Mouse (Mus musculus): ENCODE measurements around the gene Tbx21. TPM values are rescaled to one million over a fixed set of nuclear protein-coding genes. Genes with fewer than 3 reads are reported as not detected.
A peak's percentile ranks its signal among the peaks of the same experiment; 100 is the strongest.

The Tbx21 gene
- polyA plus RNA-seq, 1 experiment from 2014 or later: 0.26 TPM

DNA sequence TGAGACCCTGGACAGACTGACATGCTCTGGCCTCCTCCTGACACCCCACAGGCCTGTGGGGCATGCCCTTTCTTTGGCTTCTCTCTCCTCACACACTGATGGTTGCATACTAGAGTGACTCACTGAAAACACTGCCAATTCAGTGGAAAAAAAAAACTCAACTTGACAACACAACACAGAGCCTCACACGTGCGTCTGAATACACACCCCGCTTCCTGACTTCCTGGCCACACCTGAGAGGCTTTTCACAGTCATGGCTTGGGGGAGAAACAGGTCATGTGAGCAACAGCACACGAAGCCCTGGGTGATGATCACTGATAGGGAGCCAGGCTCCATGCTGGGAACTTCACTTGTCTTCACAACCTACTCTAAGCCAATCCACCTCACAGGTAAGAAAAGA lies 25.7 kb upstream of the Tbx21 start:
- no peak for DNase-seq (ENCODE audit: low spot score)
- Histone ChIP-seq H3K27me3 (replicated peaks; ENCODE audit: control insufficient read depth, insufficient read depth, low read length) (peaks cover 33% of the 10 kb centered on the region), H3K4me2 (ENCODE audit: low read depth, low read length) (no peak overlapping the region), H3K9me3 (ENCODE audit: control insufficient read depth, low read length) (no peaks in the 10 kb centered on the region), H3K36me3 (ENCODE audit: control insufficient read depth, insufficient read depth, low read length) (peaks cover 81% of the 10 kb centered on the region), H3K9ac (ENCODE audit: low read depth, low read length) (no peak overlapping the region), H3K4me3 (ENCODE audit: low read depth, low read length) (no peak overlapping the region), H3K4me1 (ENCODE audit: control insufficient read depth, insufficient read depth, low read length) (0 out of 2 replicates have a peak, but pooled peaks cover 7% of the 10 kb centered on the region), H3K27ac (replicated peaks; ENCODE audit: low read depth, low read length) (no peak overlapping the region)
- 77% methylated on average over 4 of the region's 4 CpGs for WGBS
- no peak for ATAC-seq (ENCODE audit: low read depth)

GRCm38 (mm10) chr11:97139256-97139655 lies 24.1 kb upstream of the Tbx21 start:
- H3K4me2 ChIP-seq (ENCODE audit: low read depth, low read length): peak overlapping the region; percentile 59
- DNase-seq (ENCODE audit: low spot score) (no peak), ATAC-seq (ENCODE audit: low read depth) (peak; percentile 5)
- H3K4me1 ChIP-seq (ENCODE audit: control insufficient read depth, insufficient read depth, low read length): 0 out of 2 replicates have a peak, but pooled peaks cover 7% of the 10 kb centered on the region
- 24% methylated on average over 15 of the region's 15 CpGs for WGBS
- H3K9me3 ChIP-seq (ENCODE audit: control insufficient read depth, low read length): no peaks in the 10 kb centered on the region
- peak overlapping the region; percentile 63 for H3K9ac ChIP-seq (ENCODE audit: low read depth, low read length)
- H3K36me3 ChIP-seq (ENCODE audit: control insufficient read depth, insufficient read depth, low read length): peaks cover 67% of the 10 kb centered on the region
- H3K4me3 ChIP-seq (ENCODE audit: low read depth, low read length): peak overlapping the region; percentile 31
- H3K27ac ChIP-seq (replicated peaks; ENCODE audit: low read depth, low read length): no peak overlapping the region
- H3K27me3 ChIP-seq (replicated peaks; ENCODE audit: control insufficient read depth, insufficient read depth, low read length): peaks cover 33% of the 10 kb centered on the region

- Histone ChIP-seq H3K36me3 (ENCODE audit: control insufficient read depth, insufficient read depth, low read length) (peaks cover 61% of the 10 kb centered on the region), H3K4me2 (ENCODE audit: low read depth, low read length) (peak overlapping the region; percentile 59), H3K27me3 (replicated peaks; ENCODE audit: control insufficient read depth, insufficient read depth, low read length) (peaks cover 33% of the 10 kb centered on the region), H3K9ac (ENCODE audit: low read depth, low read length) (peak overlapping the region; percentile 63), H3K27ac (replicated peaks; ENCODE audit: low read depth, low read length) (no peak overlapping the region), H3K4me1 (ENCODE audit: control insufficient read depth, insufficient read depth, low read length) (0 out of 2 replicates have a peak, but pooled peaks cover 7% of the 10 kb centered on the region), H3K9me3 (ENCODE audit: control insufficient read depth, low read length) (no peaks in the 10 kb centered on the region), H3K4me3 (ENCODE audit: low read depth, low read length) (peak overlapping the region; percentile 31)
- peak; percentile 50 for ATAC-seq (ENCODE audit: low read depth)
- WGBS: 21% methylated on average over 27 of the region's 69 CpGs
- peak; percentile 32 for DNase-seq (ENCODE audit: low spot score)
Measured at GRCm38 (mm10) chr11:97138554-97139226, 23.6 kb upstream of the Tbx21 start.

- peaks cover 18% of the 10 kb centered on the region; the same call in 1 of the 2 replicates for H3K36me3 ChIP-seq (ENCODE audit: control insufficient read depth, insufficient read depth, low read length)
- H3K4me2 ChIP-seq (ENCODE audit: low read depth, low read length): no peak overlapping the region
- DNase-seq (ENCODE audit: low spot score) (no peak), ATAC-seq (ENCODE audit: low read depth) (no peak)
- peaks cover 4% of the 10 kb centered on the region for H3K27me3 ChIP-seq (replicated peaks; ENCODE audit: control insufficient read depth, insufficient read depth, low read length)
- H3K4me1 ChIP-seq (ENCODE audit: control insufficient read depth, insufficient read depth, low read length): no peaks in the 10 kb centered on the region
- no peaks in the 10 kb centered on the region for H3K9me3 ChIP-seq (ENCODE audit: control insufficient read depth, low read length)
- H3K9ac ChIP-seq (ENCODE audit: low read depth, low read length): no peak overlapping the region
- no peak overlapping the region for H3K27ac ChIP-seq (replicated peaks; ENCODE audit: low read depth, low read length)
- 62% methylated on average over 5 of the region's 5 CpGs for WGBS
- no peak overlapping the region for H3K4me3 ChIP-seq (ENCODE audit: low read depth, low read length)
Measured at GRCm38 (mm10) chr11:97133270-97133669, 18.1 kb upstream of the Tbx21 start.

GRCm38 (mm10) chr11:97132185-97132584 lies 17.1 kb upstream of the Tbx21 start:
- Histone ChIP-seq H3K27me3 (replicated peaks; ENCODE audit: control insufficient read depth, insufficient read depth, low read length) (no peaks in the 10 kb centered on the region; the same call in 1 of the 2 replicates), H3K9me3 (ENCODE audit: control insufficient read depth, low read length) (no peaks in the 10 kb centered on the region), H3K36me3 (ENCODE audit: control insufficient read depth, insufficient read depth, low read length) (peaks cover 7% of the 10 kb centered on the region; the same call in 1 of the 2 replicates), H3K4me2 (ENCODE audit: low read depth, low read length) (no peak overlapping the region), H3K4me1 (ENCODE audit: control insufficient read depth, insufficient read depth, low read length) (0 out of 2 replicates have a peak, but pooled peaks cover 4% of the 10 kb centered on the region), H3K9ac (ENCODE audit: low read depth, low read length) (no peak overlapping the region), H3K27ac (replicated peaks; ENCODE audit: low read depth, low read length) (no peak overlapping the region), H3K4me3 (ENCODE audit: low read depth, low read length) (no peak overlapping the region)
- DNase-seq (ENCODE audit: low spot score): no peak
- no peak for ATAC-seq (ENCODE audit: low read depth)
- WGBS: 27% methylated on average over 6 of the region's 6 CpGs

GRCm38 (mm10) chr11:97131683-97132082 lies 16.6 kb upstream of the Tbx21 start:
- H3K36me3 ChIP-seq (ENCODE audit: control insufficient read depth, insufficient read depth, low read length): 0 out of 2 replicates have a peak, but pooled peaks cover 2% of the 10 kb centered on the region
- no peaks in the 10 kb centered on the region for H3K9me3 ChIP-seq (ENCODE audit: control insufficient read depth, low read length)
- DNase-seq (ENCODE audit: low spot score) (no peak), ATAC-seq (ENCODE audit: low read depth) (no peak)
- WGBS: 75% methylated on average over 2 of the region's 2 CpGs
- H3K27ac ChIP-seq (replicated peaks; ENCODE audit: low read depth, low read length): no peak overlapping the region
- no peak overlapping the region for H3K4me2 ChIP-seq (ENCODE audit: low read depth, low read length)
- 0 out of 2 replicates have a peak, but pooled peaks cover 4% of the 10 kb centered on the region for H3K4me1 ChIP-seq (ENCODE audit: control insufficient read depth, insufficient read depth, low read length)
- no peak overlapping the region for H3K4me3 ChIP-seq (ENCODE audit: low read depth, low read length)
- H3K27me3 ChIP-seq (replicated peaks; ENCODE audit: control insufficient read depth, insufficient read depth, low read length): no peaks in the 10 kb centered on the region; the same call in 1 of the 2 replicates
- H3K9ac ChIP-seq (ENCODE audit: low read depth, low read length): no peak overlapping the region

DNA sequence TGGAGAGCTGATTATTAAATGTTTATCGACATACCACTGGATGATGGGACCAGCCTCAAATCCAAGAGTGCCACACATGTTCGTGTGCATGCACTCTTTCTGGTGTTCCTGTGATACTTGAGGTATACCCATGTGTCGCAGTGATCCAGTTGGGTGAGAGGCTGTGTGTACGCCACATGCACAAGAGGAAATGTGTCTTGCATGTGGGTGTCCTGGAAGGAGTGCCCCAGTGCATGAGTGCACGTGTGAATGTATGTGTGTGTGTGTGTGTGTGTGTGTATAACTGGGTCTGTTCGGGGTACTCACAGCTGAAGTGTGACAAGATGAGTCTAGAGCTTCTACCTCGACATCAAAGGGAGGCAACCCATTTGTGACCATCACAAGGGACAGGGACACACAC lies 15.2 kb upstream of the Tbx21 start:
- no peak overlapping the region for H3K27ac ChIP-seq (replicated peaks; ENCODE audit: low read depth, low read length)
- no peaks in the 10 kb centered on the region for H3K36me3 ChIP-seq (ENCODE audit: control insufficient read depth, insufficient read depth, low read length)
- WGBS: 70% methylated on average over 7 of the region's 7 CpGs
- no peaks in the 10 kb centered on the region; the same call in 1 of the 2 replicates for H3K27me3 ChIP-seq (replicated peaks; ENCODE audit: control insufficient read depth, insufficient read depth, low read length)
- H3K9ac ChIP-seq (ENCODE audit: low read depth, low read length): no peak overlapping the region
- DNase-seq (ENCODE audit: low spot score) (no peak), ATAC-seq (ENCODE audit: low read depth) (no peak)
- H3K4me2 ChIP-seq (ENCODE audit: low read depth, low read length): no peak overlapping the region
- 0 out of 2 replicates have a peak, but pooled peaks cover 4% of the 10 kb centered on the region for H3K4me1 ChIP-seq (ENCODE audit: control insufficient read depth, insufficient read depth, low read length)
- H3K4me3 ChIP-seq (ENCODE audit: low read depth, low read length): no peak overlapping the region
- no peaks in the 10 kb centered on the region for H3K9me3 ChIP-seq (ENCODE audit: control insufficient read depth, low read length)

GRCm38 (mm10) chr11:97128956-97129355 lies 13.8 kb upstream of the Tbx21 start:
- DNase-seq (ENCODE audit: low spot score): no peak
- no peaks in the 10 kb centered on the region; the same call in none of the 2 replicates for H3K27me3 ChIP-seq (replicated peaks; ENCODE audit: control insufficient read depth, insufficient read depth, low read length)
- H3K36me3 ChIP-seq (ENCODE audit: control insufficient read depth, insufficient read depth, low read length): no peaks in the 10 kb centered on the region
- no peak overlapping the region for H3K4me2 ChIP-seq (ENCODE audit: low read depth, low read length)
- no peak for ATAC-seq (ENCODE audit: low read depth)
- no peak overlapping the region for H3K4me3 ChIP-seq (ENCODE audit: low read depth, low read length)
- H3K4me1 ChIP-seq (ENCODE audit: control insufficient read depth, insufficient read depth, low read length): 0 out of 2 replicates have a peak, but pooled peaks cover 4% of the 10 kb centered on the region
- no peak overlapping the region for H3K27ac ChIP-seq (replicated peaks; ENCODE audit: low read depth, low read length)
- H3K9ac ChIP-seq (ENCODE audit: low read depth, low read length): no peak overlapping the region
- no peaks in the 10 kb centered on the region for H3K9me3 ChIP-seq (ENCODE audit: control insufficient read depth, low read length)
- 40% methylated on average over 3 of the region's 3 CpGs for WGBS

All from embryonic facial prominence, embryonic 14.5 days (tissue).